Mouse (Mus musculus) granulocyte monocyte progenitor cell, adult 5-6 weeks (primary cell): ENCODE measurements around the gene Prss12. TPM values are rescaled to one million over a fixed set of nuclear protein-coding genes. Genes with fewer than 3 reads are reported as not detected.
A peak's percentile ranks its signal among the peaks of the same experiment; 100 is the strongest.
"Not testable (repeated sequence)": the region's sequence is repeated elsewhere in the genome, so short reads cannot be mapped to it uniquely, and the experiment has no call there.

Experiments used
- ATAC-seq: replicated peaks from 2 replicates; pipeline ENCODE4 v1.8.0; 2016; ENCODE audit warnings: mild to moderate bottlenecking, moderate TSS enrichment, inconsistent platforms; ENCODE audit not compliant: poor library complexity, severe bottlenecking
- total RNA-seq, 2 experiments: library from RNA; stranded (forward) in 1 of 2; stranded (reverse) in 1 of 2; fragments of 200-712, 200-1000 nt in 1 of 2; fragments of >200 nt in 1 of 2; fragmentation: Nextera tagmentation in 1 of 2; gene quantifications; 2 replicates each; pipeline ENCODE4 v1.2.3; 2014 to 2017

The Prss12 gene
- total RNA-seq, 2 experiments from 2014 or later, result not detected

DNA sequence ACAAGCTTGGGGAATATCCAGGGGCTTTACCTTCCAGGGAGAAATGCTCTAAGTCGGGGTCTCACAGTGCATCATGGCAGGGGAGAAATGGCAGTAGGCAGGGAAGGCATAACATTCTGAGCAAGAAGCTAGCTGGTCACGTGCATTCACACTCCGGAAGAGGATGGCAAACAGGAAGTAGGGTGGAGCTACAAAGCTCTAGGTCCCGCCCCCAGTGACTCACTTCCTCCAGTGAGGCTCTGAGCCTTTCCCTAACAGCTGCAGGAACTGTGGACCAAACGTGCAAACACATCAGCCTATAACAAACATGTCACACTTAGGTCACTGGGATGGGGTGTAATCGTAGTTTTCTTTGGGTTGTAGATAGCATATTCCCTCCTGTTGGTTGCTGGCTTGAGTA, 15.6 kb downstream of the Prss12 start:
- peak; percentile 55 for ATAC-seq

DNA sequence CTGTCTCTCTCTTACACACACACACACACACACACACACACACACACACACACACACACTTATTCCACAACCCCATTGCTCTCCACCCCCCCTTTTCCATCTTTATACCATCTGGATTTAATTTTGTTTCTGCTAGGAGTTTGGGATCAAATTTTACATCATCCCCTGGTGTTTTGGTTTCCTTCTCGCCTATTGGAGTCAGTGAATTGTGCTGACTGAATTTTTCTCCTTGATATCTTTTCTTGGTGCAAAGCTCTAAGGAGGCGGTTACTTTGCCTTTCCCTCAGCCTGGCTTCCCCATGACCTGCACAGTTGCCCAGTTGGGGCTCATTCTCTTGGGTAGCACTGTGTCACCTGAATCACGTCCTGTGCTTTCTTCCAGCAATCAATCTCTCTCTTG, 30.1 kb downstream of the Prss12 start:
- no peak for ATAC-seq

DNA sequence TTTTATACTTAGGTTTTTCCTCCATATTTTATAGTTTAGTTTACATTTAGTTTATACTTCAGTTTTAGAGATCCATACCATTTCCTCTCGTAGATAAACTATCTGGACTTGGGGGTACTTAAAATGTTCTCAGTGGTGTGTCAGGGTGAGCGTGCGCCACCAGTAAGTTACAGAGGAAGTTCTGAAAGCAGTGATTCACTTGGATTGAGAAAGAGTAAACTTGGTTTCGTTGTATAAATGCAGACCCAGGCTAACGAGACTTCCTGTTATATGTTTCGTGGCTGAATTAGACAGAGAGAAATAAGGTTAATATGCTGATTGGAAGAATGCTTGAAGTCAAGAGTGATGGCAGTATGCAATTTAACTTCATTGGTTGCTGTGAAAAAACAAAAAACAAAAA, 34.6 kb downstream of the Prss12 start:
- peak; percentile 95 for ATAC-seq

DNA sequence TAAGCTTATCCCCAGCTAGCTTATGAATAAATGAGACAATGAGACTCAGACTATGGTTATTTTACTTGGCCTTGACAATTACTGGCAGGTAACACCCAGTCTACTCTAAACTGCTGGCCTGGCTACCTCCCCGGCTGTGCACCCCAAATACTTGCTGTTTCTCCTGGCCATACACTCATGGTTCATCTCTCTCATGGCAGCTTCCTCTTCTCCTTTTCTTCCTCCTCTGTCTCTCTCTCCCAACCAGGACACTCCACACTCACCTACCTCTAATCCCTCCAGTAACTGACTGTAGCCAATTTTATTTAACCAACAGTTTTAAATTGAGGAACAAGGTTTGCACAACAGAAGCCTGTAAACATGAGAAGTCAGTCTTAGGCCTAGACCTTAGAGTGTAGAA, 45.1 kb downstream of the Prss12 start:
- ATAC-seq, result peak; percentile 88

DNA sequence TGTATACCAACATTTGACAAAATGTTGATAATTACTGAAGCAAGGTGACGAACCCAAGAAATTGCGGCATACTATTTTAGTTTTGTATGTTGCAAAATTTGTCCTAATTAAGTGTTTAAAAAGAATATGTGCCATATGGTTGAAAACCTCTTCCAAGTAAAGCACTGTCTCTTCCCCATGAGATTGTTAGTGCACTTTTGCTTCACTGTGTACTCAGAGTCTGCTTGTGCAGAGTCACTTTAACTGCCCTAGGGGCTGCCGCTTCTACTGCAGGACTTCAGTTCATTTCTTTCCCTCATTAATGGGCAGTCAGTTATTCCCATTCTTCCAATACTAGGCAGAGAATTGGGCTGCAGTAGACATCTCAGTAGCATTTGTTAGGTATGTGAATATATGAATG, 46.5 kb downstream of the Prss12 start:
- no peak for ATAC-seq

DNA sequence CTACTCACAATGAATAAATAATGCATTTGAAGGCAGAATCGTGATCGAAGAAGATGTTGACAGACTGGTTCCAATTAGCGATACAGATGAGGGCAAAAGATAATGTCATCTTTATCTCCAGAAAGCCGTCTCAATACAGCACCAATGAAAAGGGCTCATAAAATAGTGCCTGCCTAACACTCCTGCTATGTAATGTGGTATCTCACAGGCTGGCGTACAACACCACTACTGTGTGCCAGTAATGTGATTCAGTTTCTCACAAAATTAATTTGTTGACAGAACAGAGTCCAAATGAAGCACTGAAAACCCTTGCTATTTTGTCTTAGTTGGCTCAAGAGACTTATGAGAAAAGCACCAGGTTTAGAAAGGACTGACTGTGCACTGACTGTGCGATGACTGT, 48.4 kb downstream of the Prss12 start:
- ATAC-seq, result no peak

DNA sequence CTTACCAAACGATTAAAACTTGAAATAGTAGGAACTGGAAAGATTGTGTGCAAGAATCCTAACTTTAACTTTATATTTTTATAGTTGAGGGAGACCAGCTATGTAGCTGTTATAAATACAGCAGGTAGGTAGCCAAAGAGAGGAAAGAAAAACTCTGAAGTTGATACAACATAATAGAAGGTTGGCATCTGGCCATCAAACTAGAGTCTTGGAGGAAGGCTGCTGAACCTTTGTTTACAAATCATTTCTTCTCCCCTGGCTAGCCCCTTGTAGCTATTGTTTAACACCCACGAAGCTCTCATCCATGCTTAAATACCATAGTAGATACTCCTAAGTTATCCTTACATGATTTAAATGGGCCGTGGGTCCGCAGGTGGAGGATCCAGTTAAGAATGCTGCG, 52.1 kb downstream of the Prss12 start:
- ATAC-seq, result no peak

DNA sequence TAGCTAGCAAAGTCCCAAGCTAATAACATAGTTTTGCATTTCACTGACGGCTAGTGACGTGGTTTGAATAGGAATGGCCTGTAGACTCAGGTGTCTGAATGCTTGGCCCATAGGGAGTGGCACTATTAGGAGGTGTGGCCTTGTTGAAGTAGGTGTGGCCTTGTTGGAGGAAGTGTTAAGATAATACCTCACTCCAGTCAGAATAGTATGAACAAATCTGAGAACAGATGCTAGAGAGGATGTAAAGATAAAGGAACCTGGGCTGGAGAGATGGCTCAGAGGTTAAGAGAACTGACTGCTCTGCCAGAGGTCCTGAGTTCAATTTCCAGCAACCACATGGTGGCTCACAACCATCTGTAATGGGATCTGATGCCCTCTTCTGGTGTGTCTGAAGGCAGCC, 55.1 kb downstream of the Prss12 start:
- not testable (repeated sequence) for ATAC-seq

DNA sequence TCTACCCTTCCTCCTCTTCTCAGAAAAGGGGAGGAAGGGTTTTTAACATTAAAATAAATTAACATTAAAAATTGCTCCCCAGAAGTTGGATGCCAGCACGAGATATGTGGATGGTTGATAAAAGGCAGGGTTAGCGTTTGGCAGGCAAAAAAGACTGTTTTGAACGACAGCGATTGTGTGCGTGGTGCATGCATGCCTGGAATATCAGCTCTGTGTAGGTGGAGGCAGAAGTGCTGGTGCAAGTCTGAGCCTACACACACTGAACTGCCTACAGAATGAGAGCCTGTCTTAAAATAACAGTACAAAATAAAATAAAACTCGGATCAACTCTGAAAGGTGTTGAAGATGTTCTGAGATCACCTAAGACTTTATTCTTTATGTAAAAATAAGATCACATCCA, 57.2 kb downstream of the Prss12 start:
- ATAC-seq, result no peak

DNA sequence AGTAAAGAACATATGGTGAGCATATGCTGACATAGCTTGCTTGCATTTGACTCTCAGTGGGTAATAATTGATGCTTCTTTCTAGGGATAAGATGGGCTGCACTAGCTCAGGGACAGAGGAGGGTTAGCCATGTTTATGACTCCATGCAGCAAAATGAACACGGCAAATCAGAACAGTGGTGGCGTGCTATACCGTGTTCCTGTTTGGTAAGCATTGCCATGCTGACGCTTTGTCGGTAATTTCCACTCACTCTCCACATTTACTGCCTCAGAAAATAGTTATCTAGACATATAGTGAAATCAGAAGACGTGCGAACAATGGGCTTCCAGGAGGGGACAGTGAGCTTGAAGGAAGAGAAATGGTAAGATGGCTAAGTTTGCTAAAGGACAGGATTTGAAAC, 58.1 kb downstream of the Prss12 start:
- ATAC-seq, result no peak

DNA sequence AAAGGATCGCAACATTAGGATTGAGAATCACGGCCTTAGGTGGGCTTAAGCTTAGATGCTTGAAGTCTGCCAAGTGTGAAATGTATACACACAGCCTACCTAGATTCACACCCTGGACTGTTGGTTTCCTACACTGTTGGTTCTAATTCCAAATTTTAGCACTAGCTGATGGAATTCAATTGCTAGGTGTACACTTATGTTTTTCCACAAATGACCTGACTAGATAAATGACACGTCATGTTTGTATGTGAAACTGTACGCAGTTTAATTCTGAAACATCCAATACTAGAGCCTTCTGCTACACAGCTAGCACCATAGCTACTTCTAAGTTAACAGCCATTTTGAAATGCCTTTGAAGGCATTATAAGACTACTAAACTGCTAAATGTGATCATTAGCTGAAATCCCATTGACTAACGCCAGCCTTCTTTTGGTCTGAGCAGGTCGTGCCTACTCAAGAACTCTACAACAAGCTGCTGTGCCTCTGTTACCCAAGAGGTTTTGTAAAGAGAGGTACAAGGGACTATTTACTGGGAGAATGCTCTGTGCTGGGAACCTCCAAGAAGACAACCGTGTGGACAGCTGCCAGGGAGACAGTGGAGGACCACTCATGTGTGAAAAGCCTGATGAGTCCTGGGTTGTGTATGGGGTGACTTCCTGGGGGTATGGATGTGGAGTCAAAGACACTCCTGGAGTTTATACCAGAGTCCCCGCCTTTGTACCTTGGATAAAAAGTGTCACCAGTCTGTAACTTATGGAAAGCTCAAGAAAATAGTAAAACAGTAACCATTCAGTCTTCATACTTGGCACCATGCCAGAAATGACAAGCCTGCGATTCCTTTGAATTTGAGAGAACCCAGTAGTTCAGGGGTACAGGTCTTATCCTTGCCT, 59.3 kb downstream of the Prss12 start:
- no peak for ATAC-seq

DNA sequence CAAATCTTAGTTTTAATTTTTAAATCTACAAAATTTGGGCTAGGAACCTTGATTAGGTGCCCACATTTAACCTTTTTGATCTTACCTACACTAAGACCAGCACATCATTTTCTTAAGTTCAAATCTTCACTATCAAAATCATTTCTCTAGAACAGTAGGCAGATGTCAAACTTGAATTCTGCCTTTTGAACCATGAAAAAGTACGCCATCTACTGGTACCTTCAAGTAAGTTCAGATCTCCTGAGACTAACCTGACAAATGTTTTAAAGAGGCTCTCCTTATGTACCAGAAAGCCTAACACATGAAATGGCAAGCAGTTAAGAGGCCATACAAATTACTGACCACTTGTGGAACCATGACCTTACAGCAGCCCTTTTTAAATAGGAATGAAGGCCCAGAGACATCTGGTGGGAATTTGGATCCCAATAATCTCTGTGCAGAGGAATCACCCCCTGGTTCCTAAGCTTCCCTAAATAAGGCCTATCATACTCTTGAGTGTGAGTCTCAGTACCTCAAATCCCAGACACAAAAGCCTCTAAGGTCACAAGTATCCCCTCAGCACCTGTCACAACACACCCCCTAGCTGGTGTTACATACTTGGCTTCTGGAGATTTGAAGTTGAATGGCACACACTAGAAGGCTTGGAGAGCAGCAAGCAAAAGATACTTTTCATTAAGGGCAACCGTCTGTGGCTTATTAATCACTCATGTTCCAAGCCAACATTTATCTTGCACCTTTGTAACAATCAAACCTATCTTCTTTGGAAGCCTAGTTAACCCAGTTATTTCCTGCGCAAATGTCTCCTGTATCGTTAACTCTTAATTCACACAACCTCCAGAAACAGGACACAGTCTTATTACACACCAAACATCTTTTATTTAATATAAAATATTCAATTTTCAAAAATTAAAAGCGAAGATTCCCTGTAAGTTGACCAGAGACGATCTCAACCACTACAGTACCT, 60.3 kb downstream of the Prss12 start:
- 0 out of 2 replicates have a peak, but pooled peaks have one; percentile 11 for ATAC-seq

DNA sequence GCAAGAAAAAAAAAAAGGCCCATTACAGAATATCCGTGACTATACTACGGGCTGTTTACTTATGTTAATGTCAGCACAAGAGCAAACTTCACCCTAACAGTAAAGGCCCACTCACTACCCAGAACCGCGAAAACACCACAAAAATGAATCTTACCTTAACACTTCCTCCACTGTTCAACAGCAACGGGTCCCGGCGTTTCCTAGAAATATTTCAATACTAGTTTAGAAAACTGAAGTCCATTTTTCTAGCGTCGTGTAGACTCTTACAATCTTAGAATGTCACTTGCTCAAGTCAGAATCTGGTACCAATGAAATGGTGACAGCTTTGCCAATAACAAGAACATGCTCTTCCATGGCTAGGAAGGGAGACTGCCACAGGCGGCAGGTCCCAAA, 60.9 kb downstream of the Prss12 start:
- no peak for ATAC-seq

DNA sequence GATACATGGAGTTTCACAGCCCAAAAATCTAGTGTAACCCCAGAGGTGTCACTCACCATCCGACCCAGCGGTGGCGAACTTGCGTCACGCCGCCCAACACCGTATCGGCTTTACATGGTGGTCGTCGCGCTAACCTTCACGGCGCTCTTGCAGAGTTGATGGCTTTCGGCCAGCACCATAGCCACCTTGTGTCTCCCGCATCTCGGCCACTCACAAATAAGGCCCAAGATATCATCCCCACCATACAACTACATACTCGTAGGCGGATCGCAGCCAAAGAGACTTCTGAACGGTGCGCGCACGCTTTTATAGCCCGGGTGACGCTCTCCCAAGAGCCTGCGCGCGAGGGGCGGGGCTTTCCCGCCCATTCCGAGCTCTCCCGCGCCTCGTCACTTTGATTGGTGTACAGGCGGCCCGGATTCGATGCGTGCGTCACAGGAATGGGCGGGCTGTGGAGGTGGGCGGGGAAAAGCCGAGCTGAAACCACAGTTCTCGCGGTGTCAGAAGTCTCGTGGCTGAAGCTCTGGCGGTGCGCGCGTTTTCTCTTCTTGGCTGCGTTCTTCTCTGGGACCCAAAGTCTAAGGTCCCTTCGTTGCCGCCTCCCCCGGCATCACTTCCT, 61.5 kb downstream of the Prss12 start:
- peak; percentile 76 for ATAC-seq

DNA sequence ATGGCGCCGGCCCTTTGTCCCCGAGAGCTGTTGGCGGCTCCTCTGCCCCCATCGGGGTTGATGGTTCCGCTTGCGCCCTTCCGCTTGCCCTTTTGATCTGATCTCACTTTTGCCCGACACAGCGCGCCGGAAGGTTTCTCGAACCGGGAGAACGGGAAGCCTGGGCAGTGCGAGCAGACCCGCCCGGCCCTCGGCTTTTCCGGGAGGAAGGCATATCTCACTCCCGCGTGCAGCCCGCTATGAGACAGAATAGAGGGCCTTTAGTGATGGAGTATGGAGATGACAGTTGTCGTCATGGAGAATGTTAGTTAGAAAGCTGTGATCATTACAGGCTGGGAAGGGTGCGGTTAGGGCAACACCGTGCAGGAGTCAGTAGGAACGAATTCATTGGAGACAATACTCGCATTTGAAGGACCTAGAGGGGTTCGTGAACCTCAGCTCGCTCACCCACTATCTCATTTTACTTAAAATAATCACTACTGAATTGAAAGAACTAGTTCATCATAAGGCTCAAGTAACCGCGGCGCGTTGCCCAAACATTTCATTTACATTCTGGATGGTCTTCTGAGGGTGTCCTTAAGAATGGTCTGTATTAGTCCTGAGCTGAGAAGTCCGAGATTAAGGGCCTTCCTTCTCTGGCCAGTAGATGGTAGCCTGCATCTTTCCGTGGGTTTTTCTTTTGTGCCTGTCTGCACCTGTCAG, 62.1 kb downstream of the Prss12 start:
- ATAC-seq, result no peak

DNA sequence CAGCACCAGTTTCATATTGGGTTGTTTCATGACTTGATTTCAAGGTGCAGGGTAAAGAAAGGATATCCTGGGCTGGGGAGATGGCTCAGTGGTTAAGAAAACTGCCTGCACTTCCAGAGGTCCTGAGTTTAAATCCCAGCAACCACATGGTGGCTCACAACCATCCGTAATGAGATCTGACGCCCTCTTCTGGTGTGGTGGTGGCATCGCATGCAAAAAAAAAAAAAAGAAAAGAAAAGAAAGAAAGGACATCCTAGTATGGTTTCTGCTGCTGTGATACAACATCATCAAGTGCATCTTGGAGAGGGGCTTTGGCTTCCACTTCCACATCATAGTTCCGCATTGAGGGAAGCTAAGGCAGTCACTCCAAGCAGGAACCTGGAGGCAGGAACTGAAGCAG, 65.1 kb downstream of the Prss12 start:
- no peak for ATAC-seq

DNA sequence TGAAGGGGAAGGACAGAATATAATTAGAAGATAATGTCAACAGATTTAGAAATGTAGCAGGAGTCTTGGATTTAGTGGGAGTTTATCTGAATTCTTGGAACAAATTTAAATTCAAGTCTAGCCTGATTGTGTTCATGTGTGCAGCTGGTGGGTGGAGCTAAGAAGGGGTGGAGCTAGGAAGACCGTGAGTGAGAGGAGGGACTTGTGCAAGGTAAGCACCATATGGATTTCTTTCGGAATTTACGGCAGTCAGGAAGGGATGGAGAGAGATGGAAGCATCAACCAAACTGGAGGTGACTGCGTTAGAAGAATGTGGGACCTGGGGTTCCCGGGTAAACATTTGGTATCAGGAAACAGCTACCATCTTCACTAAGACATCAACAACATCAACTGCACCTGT, 68.2 kb downstream of the Prss12 start:
- no peak for ATAC-seq

DNA sequence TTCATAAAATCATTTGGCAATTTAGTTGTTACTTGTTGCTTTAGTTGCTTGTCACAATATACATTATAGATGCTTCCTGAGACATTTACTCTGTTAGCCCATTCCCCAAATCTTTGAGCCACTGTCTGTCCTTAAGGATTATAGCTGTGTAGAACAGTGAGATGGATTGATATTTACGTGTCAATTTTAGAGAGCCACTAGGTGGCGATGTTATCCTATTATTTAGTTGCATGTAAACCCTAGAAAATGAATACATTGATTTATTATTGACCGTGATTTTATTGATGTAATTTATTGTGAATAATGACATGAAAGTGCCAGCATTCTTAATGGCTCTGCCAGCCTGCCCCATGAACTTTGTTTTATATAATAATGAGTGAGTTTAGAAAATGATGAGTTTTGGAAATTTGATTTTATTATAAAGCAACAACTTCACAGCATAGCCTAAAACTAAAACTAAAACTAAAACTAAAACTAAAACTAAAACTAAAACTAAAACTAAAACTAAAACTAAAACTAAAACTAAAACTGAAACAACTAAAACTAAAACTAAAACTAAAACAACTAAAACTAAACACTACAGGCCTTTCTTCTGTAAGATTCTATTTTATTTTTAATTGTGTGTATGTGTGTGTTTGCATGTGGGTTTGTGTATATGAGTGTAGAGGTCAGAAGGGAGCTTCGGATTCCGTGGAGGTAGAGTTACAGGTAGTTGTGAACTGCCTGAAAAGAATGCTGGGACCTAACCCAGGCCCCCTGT, 69.1 kb downstream of the Prss12 start:
- peak; percentile 79 for ATAC-seq

DNA sequence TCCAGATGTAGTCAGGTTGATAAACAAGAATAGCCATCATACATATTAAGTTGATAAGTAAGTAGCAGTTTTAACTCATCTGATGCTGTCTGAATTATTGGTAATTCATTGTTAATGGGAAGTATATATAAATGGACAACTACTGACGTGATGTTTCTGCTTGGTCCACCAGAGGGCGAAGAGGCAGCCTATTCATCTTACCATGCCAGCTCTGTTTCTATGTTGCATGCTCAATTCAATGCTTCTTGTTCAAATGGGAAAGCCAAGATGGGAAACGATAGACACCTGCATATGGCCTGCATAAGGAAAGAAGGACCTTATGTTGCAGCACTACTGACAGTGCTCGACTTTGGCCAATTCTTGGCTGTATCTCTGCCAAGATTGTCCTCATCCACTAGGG, 70.1 kb downstream of the Prss12 start:
- peak; percentile 77 for ATAC-seq
